Mouse (Mus musculus) forebrain, embryonic 12.5 days (tissue): ENCODE measurements around the gene Akirin1. TPM values are rescaled to one million over a fixed set of nuclear protein-coding genes. Genes with fewer than 3 reads are reported as not detected.

Experiments used
- polyA plus RNA-seq: library from polyadenylated mRNA; unstranded; fragments of >200 nt; fragmentation: Nextera tagmentation; extraction: Ambion mirVana; gene quantifications from 2 replicates; pipeline ENCODE4 v1.2.1, GENCODE M21; 2016

Gene Akirin1
- polyA plus RNA-seq, 1 experiment from 2014 or later: 91.1 TPM

Other genes starting within 250 kb of the Akirin1 start
- 75.6 and 77.9 TPM in 2 replicates for gene Macf1, start 66.0 kb downstream of the Akirin1 start, polyA plus RNA-seq
- 315 and 318 TPM in 2 replicates for gene Ndufs5, start 32.1 kb downstream of the Akirin1 start, polyA plus RNA-seq
- gene Rhbdl2, start 37.5 kb upstream of the Akirin1 start, polyA plus RNA-seq: 0.88 and 1.0 TPM in 2 replicates
- 0.09 TPM in 1 of 2 replicates, not detected in the other for gene 4933427I04Rik, start 109.3 kb upstream of the Akirin1 start, polyA plus RNA-seq
- 49.4 and 50.2 TPM in 2 replicates for gene Mycbp, start 154.5 kb upstream of the Akirin1 start, polyA plus RNA-seq
- gene Rragc, start 167.1 kb upstream of the Akirin1 start, polyA plus RNA-seq: 53.6 and 56.6 TPM in 2 replicates
- gene 4930535I16Rik, start 167.7 kb upstream of the Akirin1 start, polyA plus RNA-seq: not detected in 2 replicates